Mouse (Mus musculus) erythroblast, embryonic 14.5 days (primary cell): ENCODE measurements around the gene Ptpn14. TPM values are rescaled to one million over a fixed set of nuclear protein-coding genes. Genes with fewer than 3 reads are reported as not detected.

ENCODE experiments used
- H3K27me3 ChIP-seq: 2 replicates; pipeline ENCODE4 v1.6.1; 2012; ENCODE audit warnings: inconsistent platforms; ENCODE audit not compliant: control insufficient read depth
- H3K36me3 ChIP-seq: 2 replicates; pipeline ENCODE4 v1.6.1; 2012; ENCODE audit warnings: mild to moderate bottlenecking, inconsistent platforms; ENCODE audit not compliant: control insufficient read depth
- H3K4me1 ChIP-seq: 2 replicates; pipeline ENCODE4 v1.6.1; 2012; ENCODE audit warnings: inconsistent platforms; ENCODE audit not compliant: control insufficient read depth
- H3K4me3 ChIP-seq: replicated peaks from 2 replicates; pipeline ENCODE3; 2012; ENCODE audit warnings: moderate library complexity, mild to moderate bottlenecking, inconsistent platforms
- H3K9me3 ChIP-seq: 2 replicates; pipeline ENCODE4 v1.6.1; 2012; ENCODE audit warnings: low read length, inconsistent platforms, mixed read lengths; ENCODE audit not compliant: control insufficient read depth
- GATA1 ChIP-seq: IDR thresholded peaks from 2 replicates; pipeline ENCODE4 v1.6.1; 2012; ENCODE audit warnings: low read length, inconsistent platforms, mixed read lengths
- TAL1 ChIP-seq: IDR thresholded peaks from 3 replicates; pipeline ENCODE4 v1.6.1; 2012; ENCODE audit warnings: low read length, inconsistent platforms, mixed read lengths
- polyA plus RNA-seq: library from polyadenylated mRNA; stranded (reverse); fragments of >175 nt; gene quantifications from 2 replicates; pipeline ENCODE4 v1.2.3, GENCODE M21; 2012

Ptpn14 gene
- polyA plus RNA-seq, 1 experiment = not detected

DNA sequence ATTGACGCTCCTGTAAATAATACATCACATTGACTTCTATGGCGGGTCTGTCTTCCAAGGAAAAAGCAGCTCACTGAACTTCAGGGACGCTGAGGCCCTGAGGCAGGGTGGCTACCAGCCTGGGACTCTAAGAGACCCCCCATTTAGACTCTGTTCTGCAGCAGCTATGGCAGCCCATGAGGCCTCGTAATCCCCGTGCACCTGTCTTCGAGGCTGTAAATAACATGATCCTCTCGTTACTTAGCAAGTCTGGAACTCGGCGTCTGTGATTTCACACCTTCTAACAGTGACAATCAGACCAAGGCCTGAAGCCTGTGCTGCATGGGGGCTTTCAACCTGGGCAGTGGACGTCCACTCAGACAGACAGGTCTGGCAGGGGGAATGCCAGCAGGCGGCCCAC is 175.1 kb downstream of the Ptpn14 start:
- H3K27me3 ChIP-seq = no peaks in the 10 kb centered on the region
- no peaks in the 10 kb centered on the region for H3K4me1 ChIP-seq
- no peaks in the 10 kb centered on the region; the same call in 1 of the 2 replicates for H3K9me3 ChIP-seq
- no peak overlapping the region for H3K4me3 ChIP-seq
- H3K36me3 ChIP-seq = peaks cover 20% of the 10 kb centered on the region
- TF ChIP-seq GATA1 (no peak), TAL1 (no peak)

DNA sequence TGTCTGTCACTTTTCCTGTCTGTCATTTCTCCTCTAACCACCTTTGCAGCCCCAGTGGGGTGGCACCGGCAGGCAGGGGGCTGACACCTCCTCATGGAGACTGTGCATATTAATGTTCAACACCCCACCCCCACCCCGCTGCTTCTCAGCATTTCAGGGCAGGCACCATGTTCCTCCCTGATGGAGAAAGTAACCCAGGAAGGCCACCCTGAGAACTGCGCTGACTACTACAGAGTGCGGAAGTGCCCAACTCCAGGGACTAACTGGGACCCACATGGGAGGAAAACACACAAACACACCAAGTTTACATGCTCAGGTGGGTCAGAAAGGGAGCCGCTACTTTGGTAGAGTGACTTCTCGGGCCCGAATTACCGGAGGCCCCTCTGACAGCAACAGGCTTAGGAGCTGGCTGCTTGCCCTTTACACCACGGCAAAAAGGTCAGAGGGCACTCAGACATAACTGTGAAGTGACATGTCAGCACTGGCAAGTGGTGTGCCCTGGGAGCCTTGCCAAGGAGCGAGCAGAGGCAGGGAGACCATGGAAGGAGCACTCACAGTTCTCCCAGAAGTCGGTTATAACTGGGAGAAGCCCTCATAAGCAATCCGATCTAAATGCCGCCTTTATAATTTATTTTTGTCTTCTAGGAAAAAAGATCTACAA is 182.7 kb downstream of the Ptpn14 start:
- H3K27me3 ChIP-seq = no peaks in the 10 kb centered on the region
- H3K36me3 ChIP-seq = peaks cover 14% of the 10 kb centered on the region
- H3K4me1 ChIP-seq = no peaks in the 10 kb centered on the region
- no peak overlapping the region for H3K4me3 ChIP-seq
- no peaks in the 10 kb centered on the region; the same call in 1 of the 2 replicates for H3K9me3 ChIP-seq
- TF ChIP-seq GATA1 (no peak), TAL1 (no peak)

DNA sequence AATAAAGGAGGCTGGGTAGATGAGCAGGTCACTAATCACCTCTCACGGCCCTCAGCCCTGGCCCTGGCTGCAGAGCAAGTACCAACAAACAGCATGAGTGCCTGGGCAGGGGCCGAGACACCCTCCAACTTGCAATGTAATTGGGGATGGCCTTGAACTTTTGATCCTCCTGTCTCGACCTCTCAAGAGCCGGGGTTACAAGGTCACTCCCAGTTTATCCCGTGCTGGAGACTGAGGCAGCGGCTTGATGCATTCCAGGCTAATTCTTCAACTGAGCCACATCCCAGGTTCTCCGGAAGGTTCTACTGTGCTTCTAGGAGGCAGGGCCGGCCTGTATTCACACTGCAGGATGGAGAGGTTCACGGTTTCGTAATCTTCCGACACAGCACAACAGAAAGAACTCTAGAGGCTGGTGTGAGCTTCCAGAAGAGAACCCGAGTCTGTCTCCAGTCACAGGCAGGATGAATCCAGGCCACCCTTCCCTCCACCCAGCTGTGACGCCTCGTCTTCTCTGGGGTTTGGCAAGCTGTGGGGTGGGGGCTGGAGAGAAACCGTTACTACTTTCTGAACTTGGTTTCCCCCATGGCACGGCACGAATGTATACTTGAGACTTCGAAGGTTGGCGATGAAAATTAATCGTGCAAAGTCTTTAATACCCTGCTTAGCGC is 185.2 kb downstream of the Ptpn14 start:
- no peaks in the 10 kb centered on the region for H3K9me3 ChIP-seq
- H3K4me3 ChIP-seq = no peak overlapping the region
- H3K27me3 ChIP-seq = no peaks in the 10 kb centered on the region
- H3K4me1 ChIP-seq = no peaks in the 10 kb centered on the region
- peaks cover 8% of the 10 kb centered on the region for H3K36me3 ChIP-seq
- TF ChIP-seq GATA1 (no peak), TAL1 (no peak)

DNA sequence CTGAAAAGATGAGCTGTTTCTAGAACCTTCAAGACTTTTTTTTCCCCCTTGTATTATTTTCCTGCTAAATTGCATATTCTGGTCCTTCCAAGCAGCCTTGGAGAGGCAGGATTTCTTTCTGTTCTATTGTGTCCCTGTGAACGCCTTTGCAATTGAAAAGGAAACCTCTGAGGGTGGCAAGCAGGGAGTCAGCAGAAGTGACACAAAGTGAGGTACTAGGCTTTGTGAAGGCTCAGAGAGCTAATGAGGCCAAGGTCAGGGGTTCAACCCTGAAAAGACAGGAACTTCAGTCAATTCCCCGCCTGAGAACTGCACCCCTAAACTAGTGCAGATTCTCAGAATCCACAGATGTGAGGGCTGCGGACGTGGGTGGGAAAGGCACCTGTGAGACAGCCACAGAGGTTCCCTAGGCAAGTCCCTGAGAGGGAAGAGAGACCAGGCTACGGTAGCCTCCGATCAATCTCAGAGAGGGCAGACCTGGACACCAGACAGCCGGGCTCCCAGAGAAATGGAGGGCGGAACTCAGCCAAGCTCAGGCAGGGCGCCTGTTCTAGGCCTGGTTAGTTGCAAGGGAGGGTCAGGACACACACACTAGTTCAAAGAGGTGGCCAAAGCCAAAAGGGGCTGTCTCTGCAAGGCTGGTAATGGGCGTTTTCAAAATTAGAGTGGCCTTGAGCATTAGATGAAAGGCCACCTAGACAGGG is 188.5 kb downstream of the Ptpn14 start:
- Histone ChIP-seq H3K27me3 (no peaks in the 10 kb centered on the region), H3K4me3 (no peak overlapping the region), H3K9me3 (no peaks in the 10 kb centered on the region), H3K36me3 (no peaks in the 10 kb centered on the region; the same call in 1 of the 2 replicates), H3K4me1 (peaks cover 12% of the 10 kb centered on the region)
- TF ChIP-seq GATA1 (no peak), TAL1 (no peak)

DNA sequence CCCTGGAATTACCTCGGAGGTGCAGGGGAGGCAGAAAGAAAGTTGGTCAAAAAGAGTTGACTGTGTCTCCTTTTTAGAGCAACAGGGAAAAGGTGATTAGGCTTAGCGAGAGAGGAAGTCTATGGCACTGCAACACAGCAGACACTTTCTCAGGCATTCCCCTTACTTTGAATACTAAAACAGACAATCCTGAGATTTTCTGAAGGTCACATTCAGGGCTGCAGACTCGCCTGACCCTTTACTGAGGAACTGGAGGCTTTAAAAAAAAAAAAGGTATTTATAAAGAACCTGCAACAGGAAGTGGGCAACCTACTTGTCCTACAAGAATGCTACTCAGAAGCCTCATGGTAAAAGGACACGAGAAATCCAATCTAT is 189.0 kb downstream of the Ptpn14 start:
- no peak overlapping the region for H3K4me3 ChIP-seq
- no peak for TF ChIP-seq GATA1
- no peak for TF ChIP-seq TAL1
- H3K9me3 ChIP-seq = no peaks in the 10 kb centered on the region
- peaks cover 17% of the 10 kb centered on the region for H3K4me1 ChIP-seq
- H3K27me3 ChIP-seq = no peaks in the 10 kb centered on the region
- no peaks in the 10 kb centered on the region; the same call in 1 of the 2 replicates for H3K36me3 ChIP-seq

DNA sequence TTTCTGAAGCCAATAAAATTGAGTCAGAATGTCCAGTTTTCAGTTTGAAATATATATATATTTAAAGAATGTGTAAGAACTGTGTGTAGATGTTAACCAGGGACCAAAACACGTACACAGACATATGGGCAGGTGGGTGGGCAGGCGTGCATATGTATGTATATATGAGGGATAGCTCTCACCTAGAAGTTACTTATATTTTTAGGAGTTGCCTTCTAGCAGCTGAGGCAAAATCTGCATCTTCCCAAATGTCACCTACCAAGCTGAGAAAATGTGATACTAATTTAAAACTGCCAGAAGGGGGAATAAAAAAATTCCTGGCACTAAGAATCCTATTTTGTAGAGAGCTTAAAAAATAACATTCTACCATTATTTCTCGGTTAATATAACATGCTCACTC is 191.7 kb downstream of the Ptpn14 start:
- no peak for TF ChIP-seq TAL1
- TF ChIP-seq GATA1 = no peak

DNA sequence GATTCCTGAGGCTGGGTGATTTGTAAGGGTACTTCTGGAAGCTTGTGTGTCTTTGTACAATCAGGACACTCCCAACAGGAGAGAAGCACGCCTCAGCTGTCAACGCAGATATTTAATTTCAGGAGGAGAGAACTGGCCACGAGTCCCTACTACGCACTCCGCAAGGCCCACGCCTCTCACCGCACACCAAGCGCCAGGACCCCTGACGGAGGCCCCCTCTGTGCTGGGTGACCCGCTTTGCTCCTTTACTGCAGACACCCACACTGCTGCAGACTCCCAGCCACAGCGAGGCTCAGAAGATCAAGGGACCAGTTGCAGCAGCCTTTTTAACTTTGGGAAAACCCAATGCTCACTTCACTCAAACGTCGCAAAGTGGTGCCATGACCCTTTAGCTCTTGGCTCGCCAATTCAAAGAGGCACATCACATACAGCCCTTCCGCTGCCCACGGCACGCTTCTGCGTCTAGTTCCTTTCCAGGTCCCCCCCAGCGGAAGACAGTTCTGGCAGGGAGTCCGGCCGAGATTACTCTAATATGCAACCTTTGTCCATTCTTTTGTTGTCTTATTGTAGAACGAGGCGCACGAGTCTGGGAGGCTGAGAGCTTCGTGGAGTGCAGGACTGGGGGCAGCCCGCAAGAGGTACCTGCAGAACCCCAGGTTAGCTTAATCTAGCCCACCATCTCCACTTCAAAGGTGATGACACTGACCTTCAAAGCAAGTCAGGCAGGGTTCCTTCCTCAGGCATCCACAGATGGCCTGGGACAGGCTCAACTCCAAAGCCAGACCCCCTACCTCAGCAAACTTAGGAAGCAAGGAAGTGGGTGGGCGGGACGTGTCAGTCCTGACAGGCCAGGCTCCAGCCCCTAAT is 192.9 kb downstream of the Ptpn14 start:
- H3K4me3 ChIP-seq = peak overlapping the region; percentile 71
- TF ChIP-seq TAL1 (no peak), GATA1 (no peak)
- H3K9me3 ChIP-seq = no peaks in the 10 kb centered on the region
- peaks cover 21% of the 10 kb centered on the region for H3K4me1 ChIP-seq
- no peaks in the 10 kb centered on the region for H3K36me3 ChIP-seq
- H3K27me3 ChIP-seq = no peaks in the 10 kb centered on the region

More for the DNA sequence above, 191.7 kb downstream of the Ptpn14 start:
- no peaks in the 10 kb centered on the region for H3K36me3 ChIP-seq
- H3K4me1 ChIP-seq = peaks cover 21% of the 10 kb centered on the region
- no peak overlapping the region for H3K4me3 ChIP-seq
- no peaks in the 10 kb centered on the region for H3K27me3 ChIP-seq
- H3K9me3 ChIP-seq = no peaks in the 10 kb centered on the region

DNA sequence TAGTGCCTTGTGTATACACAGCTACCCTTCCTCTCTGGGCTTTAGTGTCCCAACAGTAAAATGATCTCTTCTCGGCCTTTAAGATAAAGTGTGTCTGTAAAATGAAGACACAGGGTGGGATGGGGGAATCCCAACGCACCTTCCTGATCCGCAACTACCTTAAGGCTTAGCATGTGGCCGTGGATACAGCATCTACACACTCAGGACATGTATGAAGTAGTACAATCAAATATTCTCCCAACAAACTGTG is 193.4 kb downstream of the Ptpn14 start:
- TF ChIP-seq GATA1 = no peak
- TF ChIP-seq TAL1 = no peak
- H3K27me3 ChIP-seq = no peaks in the 10 kb centered on the region
- peaks cover 21% of the 10 kb centered on the region for H3K4me1 ChIP-seq
- H3K9me3 ChIP-seq = no peaks in the 10 kb centered on the region
- no peaks in the 10 kb centered on the region for H3K36me3 ChIP-seq
- peak overlapping the region; percentile 71 for H3K4me3 ChIP-seq
